Mouse (Mus musculus): ENCODE data around the gene Shisa5. TPM values are rescaled to one million over a fixed set of nuclear protein-coding genes. Genes with fewer than 3 reads are reported as not detected.
A peak's percentile ranks its signal among the peaks of the same experiment; 100 is the strongest.

Shisa5 gene
- polyA plus RNA-seq, 1 experiment from 2014 or later, result 87.1 TPM

DNA sequence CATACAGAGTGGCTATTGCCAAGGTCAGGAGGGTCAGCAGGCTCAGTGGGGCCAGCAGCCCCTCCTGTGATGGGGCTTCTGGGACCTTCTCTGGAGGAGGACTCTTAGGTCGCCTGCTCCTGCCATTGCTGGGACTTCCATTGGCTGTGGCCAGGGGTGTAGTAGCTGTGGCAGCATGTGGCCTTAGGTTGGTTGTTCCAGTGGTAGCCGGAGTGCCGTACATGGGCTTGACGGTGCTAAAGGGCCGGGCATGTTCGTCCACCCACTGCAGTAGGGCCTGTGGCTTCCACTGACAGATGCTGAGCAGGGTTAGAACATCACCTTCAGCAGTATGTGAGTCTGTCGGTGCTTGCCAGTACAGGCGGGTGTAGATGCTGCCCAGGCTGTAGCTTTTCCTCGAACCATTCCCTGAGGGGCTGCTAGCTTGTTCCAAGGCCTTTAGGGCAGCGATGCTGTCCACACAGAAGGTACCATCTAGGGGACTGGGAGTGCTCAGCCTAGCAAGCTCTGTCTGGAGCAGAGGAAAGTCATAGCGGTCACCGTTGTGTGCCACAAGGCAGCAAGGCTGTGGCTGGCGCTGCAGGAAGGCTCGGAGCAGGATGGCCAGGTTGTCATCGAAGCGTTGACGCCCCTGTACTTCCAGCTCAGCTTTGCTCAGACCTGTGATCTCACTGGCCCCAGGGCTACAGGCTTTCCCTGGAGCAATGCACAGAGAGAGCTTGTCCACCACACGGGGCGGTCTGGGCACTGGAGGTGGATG, 19.8 kb downstream of the Shisa5 start:
- H3K36me3 ChIP-seq, result peaks cover 60% of the 10 kb centered on the region
- no peak overlapping the region for H3K27ac ChIP-seq
- H3K9ac ChIP-seq, result peak overlapping the region; percentile 68
- H3K9me3 ChIP-seq, result no peaks in the 10 kb centered on the region
- peak overlapping the region; percentile 62 for H3K4me2 ChIP-seq (replicated peaks)
- H3K4me3 ChIP-seq, result no peak overlapping the region
- peaks cover 20% of the 10 kb centered on the region for H3K4me1 ChIP-seq
- H3K27me3 ChIP-seq, result no peaks in the 10 kb centered on the region
- WGBS, result 94% methylated on average over 19 of the region's 19 CpGs
- no peak for ATAC-seq (ENCODE audit: low FRiP score, low read depth)

DNA sequence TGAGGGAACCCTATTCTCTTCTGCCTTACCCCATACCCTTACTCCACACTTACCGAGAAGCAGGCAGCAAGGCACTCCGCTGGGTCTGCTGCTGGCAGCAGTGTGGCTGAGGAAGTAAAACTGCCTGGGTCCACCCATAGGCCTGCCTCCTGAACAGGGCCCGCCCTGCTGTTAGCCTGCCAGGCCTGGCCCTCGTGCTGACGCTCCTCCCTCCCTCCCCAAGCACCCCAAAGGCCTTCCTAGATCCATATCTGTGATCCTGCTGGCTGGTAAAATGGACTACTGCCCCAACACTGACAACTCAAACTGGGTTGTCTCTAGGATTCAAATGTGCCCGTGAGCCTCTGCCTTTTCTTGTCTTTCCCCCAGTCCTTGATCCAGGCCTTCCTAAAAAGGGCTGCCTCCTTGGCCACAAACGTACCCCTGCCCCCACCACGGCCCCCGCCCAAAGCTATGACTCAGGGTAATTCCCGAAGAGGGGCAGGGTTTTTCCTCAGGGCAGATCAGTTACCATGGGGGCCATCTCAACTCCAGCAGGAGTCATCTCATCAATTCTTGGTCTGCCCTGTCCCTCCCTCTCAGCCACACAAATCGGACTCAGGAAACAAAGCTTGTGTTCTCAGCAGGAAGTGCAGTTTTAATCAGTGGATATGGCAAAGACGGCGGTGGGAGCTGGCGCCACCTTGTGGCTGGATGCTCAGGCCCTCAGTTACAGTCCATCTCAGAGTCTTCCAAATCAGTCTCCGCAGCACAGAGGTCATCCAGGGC, 21.0 kb downstream of the Shisa5 start, which contains the start of gene Trex1:
TSS of gene Trex1 (minus strand) at position 599 of the 768 bp plus-strand sequence.
- Histone ChIP-seq H3K27me3 (no peaks in the 10 kb centered on the region), H3K4me1 (peaks cover 19% of the 10 kb centered on the region), H3K9ac (peak within 1 kb of the TSS; percentile 68), H3K27ac (peak within 1 kb of the TSS; percentile 70), H3K9me3 (no peaks in the 10 kb centered on the region), H3K4me2 (replicated peaks) (peak within 1 kb of the TSS; percentile 62), H3K36me3 (peaks cover 71% of the 10 kb centered on the region), H3K4me3 (peak within 1 kb of the TSS; percentile 39)
- peak; percentile 85 for ATAC-seq (ENCODE audit: low FRiP score, low read depth)
- WGBS, result 20% methylated on average over 15 of the region's 15 CpGs

DNA sequence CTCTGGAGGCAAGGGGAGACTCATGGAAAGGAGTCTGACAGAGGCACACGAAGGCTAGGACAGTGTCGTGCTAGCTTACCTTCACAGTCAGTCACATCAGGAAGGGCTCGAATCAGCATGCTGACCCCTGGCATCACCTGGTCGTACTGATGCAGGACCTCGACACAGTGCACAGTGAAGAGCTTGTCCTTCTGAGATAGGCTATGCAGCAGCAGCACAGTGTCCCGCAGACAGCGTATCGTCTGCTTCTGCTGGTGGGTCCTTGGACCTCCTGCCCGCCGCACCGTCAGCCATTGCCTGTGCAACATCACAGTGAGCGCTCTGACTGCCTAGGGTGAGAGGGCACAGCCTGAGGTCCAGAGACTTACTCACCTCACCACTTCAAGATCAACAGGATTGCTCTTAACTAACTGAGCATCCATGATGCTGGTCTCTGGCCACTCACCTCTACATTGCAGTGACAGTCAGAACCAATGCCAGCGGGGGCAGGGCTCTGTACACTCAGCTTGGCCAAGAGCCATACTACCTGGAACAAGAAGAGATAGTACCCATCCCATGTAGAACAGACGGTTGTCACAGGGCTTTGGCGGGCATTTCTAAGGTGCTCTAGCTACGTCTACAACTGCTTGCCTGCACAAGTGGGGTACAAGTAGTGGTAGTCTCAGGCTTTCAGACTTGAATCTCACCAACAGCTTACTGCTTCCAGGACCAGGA, 22.0 kb downstream of the Shisa5 start:
- WGBS, result 92% methylated on average over 16 of the region's 16 CpGs
- peaks cover 14% of the 10 kb centered on the region for H3K4me1 ChIP-seq
- no peak overlapping the region for H3K4me3 ChIP-seq
- H3K36me3 ChIP-seq, result peaks cover 82% of the 10 kb centered on the region
- ATAC-seq (ENCODE audit: low FRiP score, low read depth), result no peak
- no peaks in the 10 kb centered on the region for H3K27me3 ChIP-seq
- no peak overlapping the region for H3K4me2 ChIP-seq (replicated peaks)
- no peak overlapping the region for H3K27ac ChIP-seq
- no peak overlapping the region; the same call in 1 of the 2 replicates for H3K9ac ChIP-seq
- no peaks in the 10 kb centered on the region for H3K9me3 ChIP-seq

DNA sequence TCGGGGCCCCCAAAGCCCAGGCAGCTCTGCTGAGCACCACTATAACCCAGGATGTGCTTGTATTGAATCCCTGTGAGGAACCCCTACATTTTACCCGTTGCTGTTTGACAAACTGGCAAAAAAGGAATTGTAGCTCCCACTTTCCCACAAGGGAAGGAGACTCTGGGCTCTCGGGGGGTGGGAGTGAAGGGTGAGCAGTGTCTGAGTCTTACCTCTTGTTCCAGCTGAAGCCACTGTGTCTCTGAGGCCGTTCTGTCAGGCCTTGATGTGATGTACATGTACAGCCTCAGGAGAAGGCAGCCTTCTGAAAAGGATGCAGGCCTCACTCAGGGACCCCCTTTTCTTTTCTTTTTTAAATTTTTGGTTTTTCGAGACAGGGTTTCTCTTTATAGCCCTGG, 22.5 kb downstream of the Shisa5 start:
- no peaks in the 10 kb centered on the region for H3K9me3 ChIP-seq
- 87% methylated on average over 5 of the region's 5 CpGs for WGBS
- H3K9ac ChIP-seq, result no peak overlapping the region
- H3K27me3 ChIP-seq, result no peaks in the 10 kb centered on the region
- ATAC-seq (ENCODE audit: low FRiP score, low read depth), result no peak
- no peak overlapping the region for H3K27ac ChIP-seq
- H3K4me2 ChIP-seq (replicated peaks), result no peak overlapping the region
- H3K36me3 ChIP-seq, result peaks cover 84% of the 10 kb centered on the region
- H3K4me3 ChIP-seq, result no peak overlapping the region
- H3K4me1 ChIP-seq, result peaks cover 14% of the 10 kb centered on the region

DNA sequence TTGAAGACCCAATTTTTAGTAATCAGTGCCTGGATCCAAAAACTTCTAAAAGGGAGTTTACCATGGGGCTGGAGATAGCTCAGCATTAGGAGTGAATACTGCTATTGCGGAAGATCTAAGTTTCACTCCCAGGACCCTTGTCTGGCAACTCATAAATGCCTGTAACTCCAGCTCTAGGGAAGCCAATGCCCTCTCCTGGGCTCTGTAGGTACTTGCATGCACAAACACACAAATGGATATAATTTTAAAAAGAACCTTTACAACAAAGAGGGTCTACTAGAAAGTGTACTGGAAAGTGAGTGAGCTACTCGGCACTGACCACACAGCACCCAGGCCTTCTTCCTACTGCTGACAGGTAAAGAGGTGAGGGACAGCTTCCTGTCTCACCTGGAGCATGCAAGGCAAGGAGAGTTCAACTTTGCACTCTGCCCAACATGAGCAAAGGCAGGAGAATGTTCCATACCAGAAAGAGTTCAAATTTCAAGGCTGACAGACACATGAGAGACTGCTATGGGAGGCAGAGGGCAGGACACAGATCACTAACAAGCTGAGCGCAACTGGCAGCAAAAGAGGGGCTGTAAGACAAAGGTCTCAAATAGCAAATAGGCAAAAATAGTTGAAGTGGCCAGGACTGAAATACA, 29.9 kb downstream of the Shisa5 start:
- ATAC-seq (ENCODE audit: low FRiP score, low read depth), result no peak
- Histone ChIP-seq H3K27me3 (no peaks in the 10 kb centered on the region), H3K9me3 (no peaks in the 10 kb centered on the region), H3K27ac (no peak overlapping the region), H3K4me2 (replicated peaks) (no peak overlapping the region), H3K4me1 (peaks cover 9% of the 10 kb centered on the region), H3K36me3 (peaks cover 84% of the 10 kb centered on the region), H3K9ac (no peak overlapping the region), H3K4me3 (no peak overlapping the region)
- WGBS, result 87% methylated on average over 3 of the region's 3 CpGs

DNA sequence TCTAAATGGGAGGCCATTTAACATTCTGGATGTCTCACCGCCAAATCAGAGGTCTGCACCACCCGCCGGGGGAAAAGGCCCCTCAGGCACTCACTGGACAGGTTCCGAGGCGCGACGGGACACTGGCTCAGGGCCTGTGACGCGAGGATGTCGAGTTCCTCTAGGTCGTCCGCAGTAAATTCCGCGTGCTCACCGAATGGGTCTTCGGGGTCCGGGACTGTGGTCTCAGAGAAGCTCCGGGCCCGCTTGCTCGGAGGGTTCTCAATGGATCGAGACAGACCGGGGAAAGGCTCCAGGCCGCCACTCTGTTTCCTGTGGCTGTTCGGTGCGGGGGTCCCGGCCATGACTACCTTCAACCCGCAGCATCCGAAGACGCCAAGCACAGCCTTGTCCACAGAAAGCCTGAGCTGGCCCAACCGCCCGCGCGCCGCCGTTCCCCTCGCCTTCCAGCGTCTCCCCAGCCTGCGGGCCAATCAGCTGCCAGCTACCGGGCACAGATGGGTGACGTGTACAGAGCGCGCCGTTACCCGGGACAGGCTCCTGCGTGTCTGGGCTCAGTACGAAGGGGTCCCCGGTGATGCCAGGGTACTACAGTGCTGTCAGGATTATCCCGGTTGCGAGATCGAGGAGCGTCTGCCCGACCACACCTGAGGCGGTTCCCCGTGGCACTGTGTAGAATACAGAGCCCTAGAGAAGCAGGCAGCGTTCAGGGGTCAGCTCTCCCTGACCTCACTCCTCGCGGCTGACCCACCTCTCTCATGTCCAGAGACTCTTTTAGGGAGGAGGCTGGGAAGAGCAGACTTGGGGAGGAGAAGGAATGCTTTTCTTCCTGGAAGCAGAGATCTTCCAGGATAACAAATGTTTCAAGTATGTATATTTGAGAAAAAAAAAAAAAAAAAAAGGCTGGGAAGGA, 35.6 kb downstream of the Shisa5 start, which contains the start of gene Atrip:
TSS of gene Atrip (minus strand) at position 464 of the 913 bp plus-strand sequence.
- H3K4me1 ChIP-seq, result peaks cover 17% of the 10 kb centered on the region
- H3K4me3 ChIP-seq, result peak within 1 kb of the TSS; percentile 60
- peak; percentile 99 for ATAC-seq (ENCODE audit: low FRiP score, low read depth)
- peak within 1 kb of the TSS; percentile 64; the same call in 1 of the 2 replicates for H3K27ac ChIP-seq
- WGBS, result under 1% methylated on average over 57 of the region's 57 CpGs
- peak within 1 kb of the TSS; percentile 83 for H3K4me2 ChIP-seq (replicated peaks)
- no peaks in the 10 kb centered on the region for H3K27me3 ChIP-seq
- peaks cover 33% of the 10 kb centered on the region for H3K36me3 ChIP-seq
- peak within 1 kb of the TSS; percentile 82 for H3K9ac ChIP-seq
- H3K9me3 ChIP-seq, result no peaks in the 10 kb centered on the region

DNA sequence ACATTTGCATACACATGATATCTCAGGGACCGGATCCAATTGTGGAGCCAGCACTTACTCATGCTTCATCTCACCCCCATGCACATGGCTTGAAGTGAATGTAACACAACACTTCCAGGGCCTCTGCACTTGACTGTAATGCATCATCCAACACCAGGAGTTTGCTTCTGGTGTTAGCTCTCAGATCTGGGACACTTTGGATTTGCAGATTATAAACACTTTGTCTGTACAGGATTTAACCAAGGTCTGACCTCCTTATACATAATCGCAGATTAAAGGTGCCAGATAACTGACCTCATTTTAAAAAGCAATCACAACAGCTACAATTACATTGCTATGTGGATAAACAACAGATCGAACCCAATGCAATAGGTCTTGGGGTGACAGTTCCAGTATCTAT, 42.2 kb downstream of the Shisa5 start:
- H3K4me3 ChIP-seq, result peak overlapping the region; percentile 81; the same call in 1 of the 2 replicates
- peaks cover 25% of the 10 kb centered on the region for H3K36me3 ChIP-seq
- peak overlapping the region; percentile 85 for H3K4me2 ChIP-seq (replicated peaks)
- no peak overlapping the region for H3K9ac ChIP-seq
- H3K9me3 ChIP-seq, result no peaks in the 10 kb centered on the region
- no peaks in the 10 kb centered on the region for H3K27me3 ChIP-seq
- no peak for ATAC-seq (ENCODE audit: low FRiP score, low read depth)
- no peak overlapping the region for H3K27ac ChIP-seq
- 89% methylated on average over 3 of the region's 3 CpGs for WGBS
- peaks cover 17% of the 10 kb centered on the region for H3K4me1 ChIP-seq

DNA sequence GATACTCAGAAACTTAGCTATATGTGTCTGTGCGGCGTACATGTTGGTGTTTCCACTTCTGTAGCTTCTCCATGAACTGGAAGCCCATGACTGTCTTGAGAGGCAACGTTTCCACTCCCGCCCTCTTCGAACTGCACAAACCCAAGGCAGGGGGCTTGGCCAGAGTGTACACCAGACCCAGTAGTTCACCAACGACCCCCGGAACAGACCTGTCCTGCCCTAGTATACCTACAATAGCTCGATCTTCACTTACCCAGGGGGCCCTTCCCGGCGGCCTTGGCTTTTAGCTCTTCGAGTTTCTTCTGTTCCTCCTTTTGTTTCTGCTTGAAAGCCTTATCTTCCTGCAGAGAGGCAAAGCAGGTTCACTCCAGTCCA, 43.4 kb downstream of the Shisa5 start:
- peak; percentile 14; the same call in 1 of the 2 replicates for ATAC-seq (ENCODE audit: low FRiP score, low read depth)
- H3K4me3 ChIP-seq, result peak overlapping the region; percentile 81
- WGBS, result 2% methylated on average over 11 of the region's 11 CpGs
- H3K4me1 ChIP-seq, result peaks cover 17% of the 10 kb centered on the region
- no peaks in the 10 kb centered on the region for H3K27me3 ChIP-seq
- peak overlapping the region; percentile 48; the same call in 1 of the 2 replicates for H3K27ac ChIP-seq
- H3K9ac ChIP-seq, result peak overlapping the region; percentile 91
- H3K36me3 ChIP-seq, result peaks cover 25% of the 10 kb centered on the region
- no peaks in the 10 kb centered on the region for H3K9me3 ChIP-seq
- H3K4me2 ChIP-seq (replicated peaks), result peak overlapping the region; percentile 85

DNA sequence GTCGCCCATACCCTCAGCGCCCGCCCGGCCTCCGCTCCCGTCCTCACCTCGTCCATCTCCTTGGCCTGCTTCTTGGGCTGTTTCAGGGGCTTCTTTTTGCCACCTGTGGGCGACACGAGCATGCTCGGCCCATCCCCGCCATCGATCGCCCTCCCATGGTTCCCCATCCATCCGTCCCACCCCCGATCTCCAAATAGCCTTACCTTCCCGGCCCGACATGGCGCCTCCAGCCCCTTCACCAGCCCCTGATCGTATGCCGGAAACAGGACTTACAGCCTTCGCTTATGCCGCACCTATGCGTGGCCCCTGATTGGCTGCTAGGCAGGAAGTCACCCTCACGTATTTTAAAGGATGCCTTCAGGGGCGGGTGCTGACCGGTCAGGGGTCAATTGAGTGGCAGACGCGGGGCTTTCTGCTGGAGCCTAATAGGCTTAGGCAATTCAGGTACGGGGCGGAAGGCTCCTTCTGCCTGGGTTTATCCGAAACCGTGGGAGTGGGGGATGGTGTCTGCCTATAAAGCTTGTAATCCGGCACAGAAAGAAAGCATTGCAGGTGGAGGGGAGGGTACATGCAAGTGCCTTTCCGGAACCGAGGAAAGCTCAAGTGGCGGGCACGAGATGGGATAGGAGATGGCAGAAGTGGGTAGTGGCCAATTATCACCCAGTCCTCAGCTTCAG, 43.9 kb downstream of the Shisa5 start, which contains the start of the genes Ccdc51 and Tma7:
TSS of gene Ccdc51 (plus strand) at position 370 of the 677 bp plus-strand sequence.
TSS of gene Tma7 (minus strand) at position 464 of the 677 bp plus-strand sequence.
- peak; percentile 96 for ATAC-seq (ENCODE audit: low FRiP score, low read depth)
- under 1% methylated on average over 37 of the region's 37 CpGs for WGBS
- peaks cover 25% of the 10 kb centered on the region for H3K36me3 ChIP-seq
- no peaks in the 10 kb centered on the region for H3K27me3 ChIP-seq
- H3K4me3 ChIP-seq, result peak within 1 kb of the TSS; percentile 81
- H3K4me1 ChIP-seq, result peaks cover 17% of the 10 kb centered on the region
- peak within 1 kb of the TSS; percentile 91 for H3K9ac ChIP-seq
- peak within 1 kb of the TSS; percentile 48; the same call in 1 of the 2 replicates for H3K27ac ChIP-seq
- H3K4me2 ChIP-seq (replicated peaks), result peak within 1 kb of the TSS; percentile 85
- no peaks in the 10 kb centered on the region for H3K9me3 ChIP-seq

DNA sequence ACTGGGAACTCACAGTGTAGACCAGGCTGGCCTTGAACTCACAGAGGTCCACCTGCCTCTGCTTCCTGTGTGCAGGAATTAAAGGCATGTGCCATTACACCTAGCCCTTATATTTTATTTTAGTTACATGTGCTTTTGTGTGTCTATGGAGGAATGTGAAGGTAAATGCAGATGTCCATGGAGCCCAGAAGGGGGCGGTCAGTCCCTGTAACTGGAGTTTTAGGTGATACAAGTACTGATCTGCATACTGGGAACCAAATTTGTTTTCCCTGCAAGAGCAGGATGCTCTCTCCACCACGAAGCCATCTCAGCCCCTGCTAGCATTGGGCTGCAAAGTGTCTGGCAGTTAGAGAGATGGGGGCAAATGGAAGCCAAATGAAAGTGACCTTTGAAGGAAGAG, 46.6 kb downstream of the Shisa5 start:
- no peak for ATAC-seq (ENCODE audit: low FRiP score, low read depth)
- no peaks in the 10 kb centered on the region for H3K27me3 ChIP-seq
- peaks cover 17% of the 10 kb centered on the region for H3K4me1 ChIP-seq
- H3K27ac ChIP-seq, result no peak overlapping the region
- H3K36me3 ChIP-seq, result peaks cover 24% of the 10 kb centered on the region
- no peaks in the 10 kb centered on the region for H3K9me3 ChIP-seq
- no peak overlapping the region for H3K4me3 ChIP-seq
- WGBS, result 6% methylated on average over 2 of the region's 2 CpGs
- H3K9ac ChIP-seq, result no peak overlapping the region
- no peak overlapping the region for H3K4me2 ChIP-seq (replicated peaks)

Measured in limb, embryonic 13.5 days (tissue).